Mouse (Mus musculus) CD4-positive naive resting alpha-beta T cell, adult 76 days (primary cell): ENCODE measurements around the gene Lypd6. TPM values are rescaled to one million over a fixed set of nuclear protein-coding genes. Genes with fewer than 3 reads are reported as not detected.

Experiments used
- total RNA-seq: library from RNA; stranded (reverse); gene quantifications from one replicate; pipeline ENCODE4 v1.2.4, GENCODE M21; 2023

Gene Lypd6
- not detected for total RNA-seq

GRCm38 (mm10) chr2:50066246-50066967 is at the start of gene Lypd6:
TSS of gene Lypd6 (plus strand) at chr2:50066429.

Other genes with a start within 250 kb of the Lypd6 start
- 44.3 TPM for gene Mmadhc, start 230.4 kb downstream of the Lypd6 start, total RNA-seq